Mouse (Mus musculus) forelimb bud, embryonic 11.5 days (tissue): Measurements from ENCODE around the gene Crybg1.
A peak's percentile ranks its signal among the peaks of the same experiment; 100 is the strongest.
"Not testable (repeated sequence)": the region's sequence is repeated elsewhere in the genome, so short reads cannot be mapped to it uniquely, and the experiment has no call there.

ENCODE experiments used
- DNase-seq: peaks from one replicate; pipeline ENCODE4 v3.0.0-alpha.2; 2012; ENCODE audit warnings: low read depth, low spot score

The Crybg1 gene

DNA sequence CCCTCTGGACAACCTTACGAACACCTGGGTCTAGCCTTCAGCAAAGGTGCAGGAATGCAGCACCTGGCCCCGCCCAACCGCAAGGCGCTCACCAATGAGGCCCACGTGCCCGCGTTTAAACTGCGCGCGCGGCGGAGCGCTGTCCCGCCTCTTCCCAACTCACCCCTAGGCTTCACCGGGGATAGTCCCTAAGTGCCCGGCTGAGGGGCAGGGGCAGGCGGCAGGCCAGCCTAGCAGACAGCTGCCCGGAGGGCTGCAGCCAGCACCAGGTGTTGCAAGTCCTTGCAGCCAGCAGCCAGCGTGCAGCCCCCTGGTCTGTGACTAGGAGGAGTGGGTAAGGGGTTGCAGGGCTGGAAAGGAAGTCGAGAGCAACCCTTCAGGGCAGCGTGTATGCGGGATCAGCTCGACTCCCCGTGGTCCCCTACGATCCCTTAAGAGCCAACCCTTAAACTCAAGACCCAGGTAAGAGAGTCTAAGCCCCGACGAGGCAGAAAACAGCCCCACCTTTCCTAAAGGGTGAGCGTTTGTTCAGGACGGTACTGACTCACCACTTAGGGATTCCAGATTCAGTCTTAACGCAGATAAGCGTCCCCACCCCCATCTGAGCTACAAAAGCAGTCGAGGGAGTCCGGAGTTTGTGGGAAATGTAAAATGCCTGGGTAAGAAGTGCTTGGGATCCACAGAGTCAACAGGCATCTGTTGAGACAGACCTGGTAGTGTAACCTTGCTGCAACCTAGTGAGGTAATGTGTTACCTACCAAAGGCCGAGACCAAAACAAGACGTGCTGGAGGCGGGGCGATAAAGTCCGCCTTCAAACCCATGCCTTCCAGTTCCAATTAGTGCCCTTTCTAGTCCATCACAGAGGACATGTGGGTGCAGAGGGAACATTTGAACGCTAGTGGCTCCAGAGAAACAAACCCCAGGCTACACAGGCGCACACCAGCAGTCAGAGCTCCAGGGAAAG is 142.7 kb downstream of the Crybg1 start:
- DNase-seq = peak; percentile 37

DNA sequence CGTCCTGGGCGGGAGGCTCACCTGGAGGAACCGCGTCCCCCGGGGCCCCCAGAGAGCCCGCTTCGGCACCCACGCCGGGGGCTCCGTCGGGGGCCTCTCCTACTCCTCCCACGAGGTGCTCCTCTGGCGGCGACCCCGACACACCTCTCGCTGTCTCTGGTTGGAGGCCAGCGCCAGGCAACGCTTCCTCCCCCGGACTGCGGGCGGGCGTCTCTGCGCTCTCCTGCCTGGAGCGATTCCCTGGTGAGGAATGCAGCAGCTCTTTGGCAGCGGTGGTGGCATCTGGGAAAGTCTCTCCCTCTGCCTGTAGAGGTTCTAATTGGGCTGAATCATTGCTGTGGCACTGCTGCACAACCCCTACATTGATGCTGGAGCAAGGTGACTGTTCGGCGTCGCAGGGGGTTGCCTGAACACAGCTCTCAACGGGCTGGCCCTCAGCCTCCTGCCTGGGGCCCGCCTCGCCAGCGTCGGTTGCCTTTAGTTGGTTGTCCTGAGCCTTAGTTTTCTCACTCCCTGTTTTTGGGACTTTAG is 144.4 kb downstream of the Crybg1 start:
- peak; percentile 30 for DNase-seq

DNA sequence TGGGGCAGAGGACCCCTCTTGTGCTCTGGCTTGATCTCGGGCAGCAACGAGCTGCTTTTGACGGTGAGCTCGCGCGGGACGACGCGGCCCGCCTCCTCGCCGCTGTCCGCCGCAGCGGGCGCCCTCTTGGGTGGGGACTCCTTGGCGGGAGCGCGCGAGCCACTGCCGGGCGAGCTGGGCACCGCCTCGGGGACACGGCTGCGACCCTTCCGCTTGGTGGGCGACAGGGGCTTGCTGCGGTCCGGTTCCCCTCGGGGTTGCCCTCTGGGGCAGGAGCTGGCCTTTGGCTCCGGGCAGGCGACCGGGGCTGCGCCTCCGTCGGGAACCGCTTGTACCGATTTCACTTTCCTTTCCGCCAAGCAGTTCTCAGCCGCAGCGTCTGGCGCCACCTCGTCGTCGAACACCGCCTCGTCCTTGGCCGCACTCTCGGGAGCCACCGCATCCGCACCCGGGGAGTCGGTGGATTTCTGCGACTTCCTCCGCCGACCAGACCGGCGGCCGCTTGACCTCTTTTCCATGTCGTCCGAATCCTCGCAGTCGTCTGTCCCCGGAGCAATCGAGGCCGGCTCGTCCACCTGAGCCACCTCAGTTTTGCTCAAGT is 145.0 kb downstream of the Crybg1 start:
- no peak for DNase-seq

DNA sequence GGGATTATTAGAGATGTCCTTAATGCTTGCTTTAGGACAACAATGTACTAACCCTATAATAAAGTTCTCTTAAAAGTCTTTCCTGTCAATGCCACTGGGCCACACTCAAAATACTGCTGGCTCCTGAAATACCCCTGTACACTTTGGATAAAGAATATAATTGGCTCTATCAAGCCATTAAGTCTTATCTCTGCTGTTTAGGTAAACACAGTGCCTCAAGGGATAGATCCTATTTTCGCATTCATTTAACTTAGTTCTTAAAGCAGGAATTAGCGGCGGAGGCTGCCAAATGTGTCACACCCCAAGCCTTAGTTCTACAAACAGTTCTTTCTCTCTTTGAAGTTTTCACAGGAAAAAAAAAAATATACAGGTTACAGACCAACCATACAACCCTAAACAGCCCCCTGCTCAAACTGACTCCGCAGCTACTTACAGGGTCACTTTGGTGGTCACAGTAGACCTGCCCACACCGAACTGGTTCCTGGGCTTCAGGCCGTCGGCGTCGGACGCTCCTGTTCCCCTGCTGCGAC is 145.6 kb downstream of the Crybg1 start:
- DNase-seq = no peak

DNA sequence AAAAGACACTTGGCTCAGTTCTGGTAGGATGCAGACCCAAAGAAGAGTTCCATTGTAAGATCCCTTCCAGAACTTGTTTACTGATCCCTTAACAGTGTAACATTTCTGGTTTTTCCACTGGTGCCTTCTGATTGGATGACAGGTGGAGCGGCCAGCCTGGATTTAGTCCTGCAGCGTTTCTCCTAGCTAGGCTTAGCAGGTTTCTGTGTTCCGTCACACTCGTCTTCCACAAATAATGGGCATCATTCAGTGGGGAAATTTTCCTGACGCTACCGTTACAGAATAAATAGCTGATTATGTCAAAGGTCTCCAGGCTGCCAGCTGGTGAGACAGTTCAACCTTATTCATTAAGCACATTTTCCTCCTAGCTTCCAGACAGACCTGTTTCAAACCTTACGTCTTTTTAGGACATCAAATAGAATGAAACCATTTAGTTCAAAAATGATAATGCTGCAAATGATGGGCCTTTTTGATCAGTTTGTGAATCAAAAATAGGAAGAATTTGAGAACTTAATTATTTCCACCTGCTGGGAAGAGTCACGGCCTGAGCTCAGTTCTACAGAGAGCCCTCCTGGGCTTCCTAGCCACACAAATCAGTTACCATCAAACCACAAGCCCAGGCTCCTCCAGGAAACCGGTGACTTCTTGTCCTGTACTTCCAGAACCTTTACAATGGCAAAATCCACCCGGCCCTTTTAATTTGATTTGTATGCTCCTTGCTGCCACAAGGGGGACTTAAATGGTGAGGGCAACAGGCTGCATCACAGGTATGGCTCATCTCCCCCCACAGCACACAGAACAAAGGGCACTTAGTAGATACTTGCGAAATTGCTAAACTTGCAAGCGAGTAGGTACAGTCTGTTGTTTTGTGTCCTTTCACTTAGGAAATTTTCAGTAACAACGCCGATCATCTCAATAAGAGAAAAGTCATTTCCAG is 146.4 kb downstream of the Crybg1 start:
- DNase-seq = peak; percentile 49

DNA sequence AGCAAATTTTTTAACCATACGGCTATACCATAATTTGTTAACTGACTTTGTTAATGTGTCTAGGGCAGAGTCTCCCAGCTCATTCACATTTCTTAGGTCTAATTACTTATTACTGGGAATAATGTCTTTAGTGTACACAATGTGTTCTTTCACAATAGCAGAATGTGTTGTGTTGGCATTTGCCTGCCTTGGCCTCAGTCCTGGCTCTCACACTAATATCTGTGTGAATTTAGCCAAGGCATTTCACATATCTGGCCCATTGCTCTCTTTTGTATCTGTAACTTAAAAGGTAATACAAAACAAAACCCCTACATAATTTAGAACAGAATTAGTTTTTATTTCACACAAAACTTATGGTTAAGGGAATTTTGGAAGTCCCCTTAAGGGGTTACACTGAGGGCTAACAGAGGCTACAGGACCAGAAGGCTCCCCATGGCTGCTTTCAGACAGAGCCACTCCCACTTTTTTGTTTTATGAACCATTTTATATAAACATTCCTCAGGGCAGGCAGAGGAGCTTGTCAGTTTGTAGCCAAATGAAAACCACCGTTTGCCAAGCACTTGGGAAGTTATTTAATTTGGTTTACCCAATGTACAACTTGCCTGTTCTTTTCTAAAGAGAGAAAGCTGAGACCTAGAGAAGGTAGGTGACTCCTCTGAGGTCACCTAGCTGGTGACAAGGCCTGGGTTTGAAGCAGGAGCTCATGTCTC is 148.3 kb downstream of the Crybg1 start:
- no peak for DNase-seq

DNA sequence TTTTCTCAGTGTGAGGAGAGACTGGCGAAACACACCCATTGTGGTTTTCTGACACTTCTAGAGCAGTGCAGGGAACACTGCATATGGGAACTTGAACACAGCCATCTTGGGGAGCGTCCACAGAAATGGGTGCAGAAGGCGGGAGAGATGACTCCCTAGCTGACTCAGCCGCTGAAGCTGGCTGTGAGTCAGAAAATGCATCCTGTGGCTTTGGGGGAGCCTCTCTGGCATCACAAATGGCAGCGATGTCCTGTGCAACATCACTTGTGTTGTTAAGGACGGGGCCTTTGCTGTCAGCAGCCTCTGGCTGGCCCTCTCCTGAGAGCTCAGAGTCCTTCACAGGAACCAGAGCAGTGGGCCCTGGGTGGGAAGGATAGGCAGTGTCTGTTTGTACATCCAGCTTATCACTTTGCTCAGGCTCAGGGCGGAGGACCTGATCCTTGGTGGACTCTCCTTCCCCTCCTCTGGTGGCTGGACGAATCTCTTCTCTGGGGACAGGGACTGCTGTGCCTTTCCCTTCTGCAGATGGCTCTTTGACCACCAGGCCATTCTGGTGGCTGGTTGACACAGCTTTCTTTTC is 150.1 kb downstream of the Crybg1 start:
- DNase-seq = no peak

DNA sequence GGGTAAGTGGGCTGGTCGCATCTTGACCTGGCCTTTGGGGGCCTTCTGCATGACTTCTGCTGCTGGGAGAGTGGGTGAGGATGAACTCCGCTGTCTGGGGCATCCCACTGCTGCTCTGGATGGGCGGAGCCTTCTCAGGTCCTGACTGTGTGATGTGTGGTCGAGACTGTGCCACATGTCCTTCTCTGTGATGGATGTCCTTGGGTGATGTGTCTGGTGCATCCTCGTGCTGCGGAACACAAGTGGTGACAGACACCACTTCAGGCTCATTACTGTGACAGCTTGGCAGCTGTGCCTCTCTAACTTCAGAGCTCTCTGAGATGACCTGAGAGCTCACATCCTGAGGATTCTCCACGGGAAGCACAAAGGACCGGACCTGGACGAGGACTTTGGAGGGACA is 150.6 kb downstream of the Crybg1 start:
- no peak for DNase-seq

DNA sequence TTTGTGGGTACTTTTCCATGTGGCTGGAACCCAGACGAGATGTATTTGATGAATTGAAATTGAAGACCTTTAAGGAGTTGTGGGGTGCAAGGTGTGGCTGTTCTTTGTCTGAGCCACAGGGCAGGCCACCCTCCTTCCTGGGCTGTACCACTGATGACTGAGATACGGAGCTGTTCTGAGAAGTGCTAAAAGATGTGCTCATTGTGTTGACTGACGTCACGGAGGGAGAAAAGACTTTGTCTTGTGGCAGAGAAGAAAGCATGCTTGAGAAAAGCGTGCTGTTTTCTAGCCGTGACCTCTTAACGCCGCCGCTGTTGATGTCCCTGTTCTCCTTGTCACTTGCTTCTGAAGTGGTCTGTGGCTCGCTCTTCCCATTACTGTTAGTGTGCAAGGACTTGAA is 151.4 kb downstream of the Crybg1 start:
- DNase-seq = no peak

DNA sequence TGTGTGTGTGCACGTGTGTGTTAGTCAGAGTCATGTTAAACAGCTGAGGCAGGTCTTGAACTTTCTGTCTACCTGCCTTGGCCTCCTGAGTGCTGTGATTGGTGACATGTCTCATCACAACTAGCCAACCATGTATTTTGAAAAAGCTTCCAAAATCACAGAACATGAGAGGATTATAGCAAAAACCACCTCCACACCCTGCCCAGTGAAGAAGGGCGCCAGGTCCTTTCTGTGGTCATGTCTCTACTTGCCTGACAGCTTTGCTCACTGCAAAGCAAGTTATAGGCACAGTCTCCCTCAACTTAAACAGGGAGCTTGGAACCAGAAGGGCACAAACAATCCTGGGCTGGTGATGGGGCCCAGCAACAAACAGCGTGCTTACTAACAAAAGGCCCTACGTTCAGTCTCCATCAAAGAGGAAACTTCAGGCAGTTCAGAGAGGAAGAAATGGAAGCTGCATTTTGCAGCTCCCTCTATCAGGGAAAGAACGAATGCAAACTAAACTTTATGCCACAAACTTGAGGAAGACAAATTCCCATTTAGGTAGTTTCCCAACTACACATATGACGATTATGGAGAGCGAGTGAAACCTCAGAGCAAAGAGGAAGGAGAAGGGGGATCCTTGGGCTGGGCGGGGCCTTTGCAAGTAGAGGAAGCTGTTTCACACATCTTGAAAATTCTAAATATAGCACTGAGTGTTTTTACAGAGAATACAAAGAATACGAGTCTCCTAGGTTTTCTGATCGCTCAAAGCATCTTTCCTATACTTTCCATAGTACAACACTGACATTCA is 152.6 kb downstream of the Crybg1 start:
- no peak for DNase-seq

DNA sequence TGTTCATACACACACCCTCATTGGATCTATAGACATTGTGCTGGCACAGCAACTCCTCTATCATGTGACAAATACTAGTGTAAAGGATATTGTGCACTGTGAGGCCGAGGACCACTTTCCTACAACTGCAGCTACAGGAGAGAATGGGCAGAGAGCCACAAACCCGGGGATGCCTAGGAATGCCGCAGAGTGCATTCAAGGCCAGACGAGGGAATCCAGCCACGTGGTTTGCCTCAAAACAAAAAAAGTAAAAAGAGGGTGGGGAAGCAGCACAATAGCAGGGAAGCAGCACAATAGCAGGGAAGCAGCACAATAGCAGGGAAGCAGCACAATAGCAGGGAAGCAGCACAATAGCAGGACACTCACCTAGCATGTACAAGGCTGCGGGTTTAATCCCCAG is 155.5 kb downstream of the Crybg1 start:
- no peak for DNase-seq

DNA sequence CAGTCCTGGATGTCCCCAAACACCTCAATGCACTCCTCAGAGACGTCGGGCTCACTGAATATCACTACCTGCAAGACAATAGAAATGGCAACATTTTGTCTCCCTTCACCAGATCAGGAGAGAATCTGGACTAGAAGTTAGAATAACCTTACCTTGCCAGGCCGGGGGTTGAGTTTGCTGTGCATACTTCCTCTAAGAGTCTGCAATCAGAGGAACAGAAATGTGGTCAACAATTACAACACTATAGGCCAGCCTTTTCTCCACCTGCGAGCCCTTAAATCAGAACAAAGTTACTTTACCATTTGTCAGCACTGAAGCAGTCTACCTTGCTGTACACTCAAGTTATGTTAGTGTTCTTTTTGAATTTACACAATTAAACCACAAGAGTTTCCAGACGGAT is 156.1 kb downstream of the Crybg1 start:
- no peak for DNase-seq

DNA sequence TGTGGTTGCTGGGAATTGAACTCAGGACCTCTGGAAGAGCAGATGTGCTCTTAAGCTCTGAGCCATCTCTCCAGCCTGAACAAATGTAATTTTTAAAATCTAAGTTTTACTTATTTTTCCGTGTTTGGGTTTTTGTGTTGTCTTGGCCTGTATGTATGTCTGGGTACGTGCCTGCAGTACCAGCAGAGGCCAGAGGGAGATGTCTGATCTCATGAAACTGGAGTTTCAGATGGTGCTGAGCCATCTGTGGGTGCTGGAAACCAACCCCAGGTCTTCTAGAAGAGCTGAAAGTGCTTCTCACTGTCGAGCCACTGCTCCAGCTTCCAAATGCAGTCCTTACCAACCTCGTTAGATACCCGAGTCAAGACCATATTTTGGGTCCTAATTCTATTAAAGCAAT is 157.4 kb downstream of the Crybg1 start:
- no peak for DNase-seq

DNA sequence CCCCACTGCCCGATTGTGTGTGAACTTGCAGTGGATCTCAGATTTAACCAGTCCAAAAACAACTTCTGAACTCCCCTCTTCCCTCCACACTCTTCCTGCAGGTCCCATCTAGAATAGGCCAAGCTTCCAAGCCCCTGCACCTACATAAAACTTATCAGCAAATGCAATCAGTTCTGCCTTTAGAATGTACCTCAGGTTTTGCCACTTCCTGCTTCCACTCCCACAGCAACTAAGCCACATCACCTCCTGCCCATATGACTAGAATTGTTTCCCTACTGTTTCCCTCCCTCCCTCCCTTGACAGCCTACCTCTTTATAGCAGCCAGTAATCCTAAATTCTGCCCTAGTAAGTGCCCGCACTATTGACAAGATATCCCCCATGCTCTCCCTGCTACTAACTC is 164.8 kb downstream of the Crybg1 start:
- no peak for DNase-seq

DNA sequence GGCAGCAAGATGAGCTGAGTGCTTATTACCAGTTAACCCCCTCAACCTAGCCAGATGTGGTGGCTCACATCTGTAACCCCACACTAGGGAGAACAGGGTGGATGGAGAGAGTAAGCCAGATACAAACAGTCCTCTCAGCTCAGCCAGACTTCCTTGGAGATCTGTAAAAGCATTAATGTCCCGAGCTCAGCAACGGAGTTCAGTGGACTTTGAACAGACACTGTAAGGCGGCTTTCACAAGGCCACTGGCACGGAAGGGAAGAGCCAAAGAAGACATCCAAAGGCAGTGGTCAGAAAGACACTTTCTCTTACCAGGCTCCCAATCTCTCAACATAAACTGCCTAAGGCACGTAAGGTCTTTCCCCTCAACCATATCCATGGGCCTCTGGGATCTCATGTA is 165.4 kb downstream of the Crybg1 start:
- DNase-seq = no peak

DNA sequence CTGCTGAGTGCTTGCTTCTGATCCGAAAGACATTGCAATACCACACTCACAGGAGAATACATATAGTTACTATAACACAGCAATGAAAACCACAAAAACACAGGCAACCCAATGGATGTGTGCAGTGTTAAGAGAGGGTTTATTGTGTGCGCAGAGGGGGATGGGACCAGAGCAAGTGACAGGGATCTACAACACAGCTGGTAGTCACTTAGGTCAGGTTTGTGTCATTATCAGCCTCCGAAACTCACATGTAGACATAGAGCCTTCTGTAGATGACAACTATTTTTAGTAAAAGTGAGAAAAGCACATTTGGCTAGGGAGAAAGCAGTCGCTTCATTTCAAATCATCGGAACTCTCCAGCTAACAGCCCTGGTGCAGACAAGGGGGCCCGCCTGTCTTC is 166.2 kb downstream of the Crybg1 start:
- DNase-seq = no peak

DNA sequence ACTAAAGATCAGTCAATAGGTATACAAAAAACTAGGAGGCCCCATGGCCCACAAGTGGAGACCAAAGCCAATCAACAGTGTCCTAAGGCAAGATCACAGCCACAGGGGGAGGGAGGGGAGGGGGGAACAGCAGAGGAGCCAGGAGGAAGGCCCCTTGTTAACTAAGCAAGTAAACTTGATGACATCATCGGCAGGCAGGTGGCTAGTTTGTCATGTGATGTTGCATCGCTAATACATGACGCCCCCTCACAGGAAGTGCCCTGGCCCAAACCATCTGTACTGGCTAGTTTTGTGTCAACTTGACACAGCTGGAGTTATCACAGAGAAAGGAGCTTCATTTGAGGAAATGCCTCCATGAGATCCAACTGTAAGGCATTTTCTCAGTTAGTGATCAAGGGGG is 167.9 kb downstream of the Crybg1 start:
- not testable (repeated sequence) for DNase-seq

DNA sequence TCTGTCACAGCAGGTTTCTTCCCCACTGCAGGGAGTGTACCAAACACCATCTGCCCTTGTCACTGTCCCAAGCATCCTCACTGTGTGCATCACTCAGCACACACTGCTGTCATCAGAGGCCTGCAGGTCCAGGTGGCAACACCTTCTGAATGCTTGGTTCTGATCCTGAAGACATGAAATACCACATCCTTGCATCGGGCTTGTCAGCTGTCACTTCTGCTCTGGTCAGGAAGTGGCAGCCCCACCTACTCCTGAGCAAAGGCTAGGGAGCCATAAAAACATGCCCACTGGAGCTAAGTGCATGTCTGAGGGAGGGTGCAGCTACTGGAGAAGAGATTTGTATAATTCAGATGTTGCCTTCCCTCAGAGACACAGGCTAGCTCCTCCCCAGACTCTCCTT is 168.6 kb downstream of the Crybg1 start:
- no peak for DNase-seq

DNA sequence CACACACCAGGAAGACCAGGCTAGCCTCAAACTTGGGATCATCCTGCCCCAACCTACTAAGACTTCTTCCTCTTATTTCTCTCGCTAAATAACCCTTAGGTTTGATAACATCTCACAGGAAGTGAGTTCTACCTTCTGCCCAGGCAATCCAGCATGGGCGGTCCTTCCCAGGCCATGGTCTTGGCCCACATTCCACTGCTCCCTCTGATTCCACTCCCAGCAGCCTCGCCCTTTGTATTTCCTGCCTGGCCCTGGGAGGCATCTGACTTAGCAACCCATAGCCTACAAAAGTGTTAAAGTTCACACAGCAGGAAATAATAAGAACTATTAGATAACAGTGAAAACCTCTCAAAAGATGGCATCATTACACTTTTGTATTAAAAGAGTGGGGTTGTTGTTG is 171.3 kb downstream of the Crybg1 start:
- no peak for DNase-seq

DNA sequence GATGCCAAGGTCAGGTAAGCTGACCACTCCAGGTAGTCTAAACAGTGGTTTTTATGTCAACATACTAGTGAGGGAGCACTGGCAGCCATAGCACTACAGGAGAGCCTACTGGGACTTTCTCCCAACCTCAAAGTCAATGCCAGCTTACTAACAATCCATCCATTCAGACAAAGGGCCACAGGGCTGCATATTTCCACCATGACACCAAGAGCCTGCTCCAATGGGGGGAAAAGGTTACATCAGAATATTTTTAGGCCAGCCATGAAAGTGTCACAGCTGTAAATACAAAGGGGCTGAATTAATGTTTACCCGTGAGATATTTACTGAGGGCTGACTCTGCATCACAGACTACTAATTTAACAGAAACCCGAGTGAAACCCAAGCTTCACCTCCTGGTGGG is 175.4 kb downstream of the Crybg1 start:
- no peak for DNase-seq
